Mouse (Mus musculus): ENCODE measurements around the gene Wdr95. TPM values are rescaled to one million over a fixed set of nuclear protein-coding genes. Genes with fewer than 3 reads are reported as not detected.

The Wdr95 gene
- polyA plus RNA-seq, 1 experiment from 2014 or later, result not detected

GRCm38 (mm10) chr5:149551179-149551578 is 22.7 kb downstream of the Wdr95 start:
- Histone ChIP-seq H3K9me3 (ENCODE audit: control insufficient read depth, low read length) (no peaks in the 10 kb centered on the region), H3K9ac (ENCODE audit: low read length) (no peak overlapping the region), H3K4me1 (ENCODE audit: control insufficient read depth, insufficient read depth, low read length) (no peaks in the 10 kb centered on the region), H3K27ac (replicated peaks; ENCODE audit: low read depth, low read length) (no peak overlapping the region), H3K36me3 (ENCODE audit: control insufficient read depth, insufficient read depth, low read length) (no peaks in the 10 kb centered on the region), H3K4me3 (ENCODE audit: low read depth, low read length) (no peak overlapping the region), H3K27me3 (ENCODE audit: control insufficient read depth, insufficient read depth, low read length) (no peaks in the 10 kb centered on the region), H3K4me2 (ENCODE audit: low read depth, severe bottlenecking) (no peak overlapping the region)
- 59% methylated on average over 10 of the region's 10 CpGs for WGBS
- no peak for ATAC-seq (ENCODE audit: insufficient number of reproducible peaks, low FRiP score, low TSS enrichment, low read depth)
- DNase-seq (ENCODE audit: low spot score), result no peak

GRCm38 (mm10) chr5:149552742-149553141 is 24.3 kb downstream of the Wdr95 start:
- no peak overlapping the region for H3K4me3 ChIP-seq (ENCODE audit: low read depth, low read length)
- no peak for ATAC-seq (ENCODE audit: insufficient number of reproducible peaks, low FRiP score, low TSS enrichment, low read depth)
- no peak overlapping the region for H3K27ac ChIP-seq (replicated peaks; ENCODE audit: low read depth, low read length)
- H3K27me3 ChIP-seq (ENCODE audit: control insufficient read depth, insufficient read depth, low read length), result no peaks in the 10 kb centered on the region
- no peak overlapping the region for H3K9ac ChIP-seq (ENCODE audit: low read length)
- no peaks in the 10 kb centered on the region for H3K9me3 ChIP-seq (ENCODE audit: control insufficient read depth, low read length)
- H3K4me1 ChIP-seq (ENCODE audit: control insufficient read depth, insufficient read depth, low read length), result no peaks in the 10 kb centered on the region
- DNase-seq (ENCODE audit: low spot score), result peak; percentile 44
- H3K4me2 ChIP-seq (ENCODE audit: low read depth, severe bottlenecking), result no peak overlapping the region
- no peaks in the 10 kb centered on the region for H3K36me3 ChIP-seq (ENCODE audit: control insufficient read depth, insufficient read depth, low read length)
- 44% methylated on average over 9 of the region's 9 CpGs for WGBS

- H3K4me1 ChIP-seq (ENCODE audit: control insufficient read depth, insufficient read depth, low read length), result no peaks in the 10 kb centered on the region
- H3K4me3 ChIP-seq (ENCODE audit: low read depth, low read length), result no peak overlapping the region
- ATAC-seq (ENCODE audit: insufficient number of reproducible peaks, low FRiP score, low TSS enrichment, low read depth), result no peak
- no peaks in the 10 kb centered on the region for H3K9me3 ChIP-seq (ENCODE audit: control insufficient read depth, low read length)
- no peak for DNase-seq (ENCODE audit: low spot score)
- WGBS, result 95% methylated on average over 11 of the region's 11 CpGs
- no peak overlapping the region for H3K9ac ChIP-seq (ENCODE audit: low read length)
- no peak overlapping the region for H3K4me2 ChIP-seq (ENCODE audit: low read depth, severe bottlenecking)
- H3K36me3 ChIP-seq (ENCODE audit: control insufficient read depth, insufficient read depth, low read length), result no peaks in the 10 kb centered on the region
- no peak overlapping the region for H3K27ac ChIP-seq (replicated peaks; ENCODE audit: low read depth, low read length)
- no peaks in the 10 kb centered on the region for H3K27me3 ChIP-seq (ENCODE audit: control insufficient read depth, insufficient read depth, low read length)
Measured at GRCm38 (mm10) chr5:149553373-149553772, 24.9 kb downstream of the Wdr95 start.

GRCm38 (mm10) chr5:149554397-149554796 is 25.9 kb downstream of the Wdr95 start:
- no peaks in the 10 kb centered on the region for H3K4me1 ChIP-seq (ENCODE audit: control insufficient read depth, insufficient read depth, low read length)
- H3K36me3 ChIP-seq (ENCODE audit: control insufficient read depth, insufficient read depth, low read length), result no peaks in the 10 kb centered on the region
- H3K4me3 ChIP-seq (ENCODE audit: low read depth, low read length), result no peak overlapping the region
- H3K27ac ChIP-seq (replicated peaks; ENCODE audit: low read depth, low read length), result no peak overlapping the region
- ATAC-seq (ENCODE audit: insufficient number of reproducible peaks, low FRiP score, low TSS enrichment, low read depth) (no peak), DNase-seq (ENCODE audit: low spot score) (no peak)
- H3K9ac ChIP-seq (ENCODE audit: low read length), result no peak overlapping the region
- no peaks in the 10 kb centered on the region for H3K9me3 ChIP-seq (ENCODE audit: control insufficient read depth, low read length)
- WGBS, result 85% methylated on average over 8 of the region's 8 CpGs
- H3K4me2 ChIP-seq (ENCODE audit: low read depth, severe bottlenecking), result no peak overlapping the region
- no peaks in the 10 kb centered on the region for H3K27me3 ChIP-seq (ENCODE audit: control insufficient read depth, insufficient read depth, low read length)

GRCm38 (mm10) chr5:149560903-149561588 is 32.6 kb downstream of the Wdr95 start:
- ATAC-seq (ENCODE audit: insufficient number of reproducible peaks, low FRiP score, low TSS enrichment, low read depth), result no peak
- 56% methylated on average over 11 of the region's 11 CpGs for WGBS
- no peak overlapping the region for H3K4me2 ChIP-seq (ENCODE audit: low read depth, severe bottlenecking)

GRCm38 (mm10) chr5:149566026-149566425 is 37.5 kb downstream of the Wdr95 start:
- Histone ChIP-seq H3K27me3 (ENCODE audit: control insufficient read depth, insufficient read depth, low read length) (no peaks in the 10 kb centered on the region), H3K4me2 (ENCODE audit: low read depth, severe bottlenecking) (no peak overlapping the region), H3K36me3 (ENCODE audit: control insufficient read depth, insufficient read depth, low read length) (no peaks in the 10 kb centered on the region), H3K4me3 (ENCODE audit: low read depth, low read length) (no peak overlapping the region), H3K4me1 (ENCODE audit: control insufficient read depth, insufficient read depth, low read length) (0 out of 2 replicates have a peak, but pooled peaks cover 7% of the 10 kb centered on the region), H3K9ac (ENCODE audit: low read length) (0 out of 2 replicates have a peak overlapping the region, but pooled peaks have one; percentile 7), H3K27ac (replicated peaks; ENCODE audit: low read depth, low read length) (no peak overlapping the region), H3K9me3 (ENCODE audit: control insufficient read depth, low read length) (no peaks in the 10 kb centered on the region)
- ATAC-seq (ENCODE audit: insufficient number of reproducible peaks, low FRiP score, low TSS enrichment, low read depth), result no peak
- DNase-seq (ENCODE audit: low spot score), result no peak
- WGBS, result 44% methylated on average over 11 of the region's 11 CpGs

More at GRCm38 (mm10) chr5:149560903-149561588, 32.6 kb downstream of the Wdr95 start:
- Histone ChIP-seq H3K4me3 (ENCODE audit: low read depth, low read length) (no peak overlapping the region), H3K36me3 (ENCODE audit: control insufficient read depth, insufficient read depth, low read length) (no peaks in the 10 kb centered on the region), H3K9me3 (ENCODE audit: control insufficient read depth, low read length) (no peaks in the 10 kb centered on the region), H3K9ac (ENCODE audit: low read length) (no peak overlapping the region), H3K4me1 (ENCODE audit: control insufficient read depth, insufficient read depth, low read length) (0 out of 2 replicates have a peak, but pooled peaks cover 4% of the 10 kb centered on the region), H3K27ac (replicated peaks; ENCODE audit: low read depth, low read length) (no peak overlapping the region), H3K27me3 (ENCODE audit: control insufficient read depth, insufficient read depth, low read length) (no peaks in the 10 kb centered on the region)
- DNase-seq (ENCODE audit: low spot score), result no peak

GRCm38 (mm10) chr5:149566957-149567356 is 38.5 kb downstream of the Wdr95 start:
- ATAC-seq (ENCODE audit: insufficient number of reproducible peaks, low FRiP score, low TSS enrichment, low read depth) (no peak), DNase-seq (ENCODE audit: low spot score) (no peak)
- Histone ChIP-seq H3K36me3 (ENCODE audit: control insufficient read depth, insufficient read depth, low read length) (no peaks in the 10 kb centered on the region), H3K27ac (replicated peaks; ENCODE audit: low read depth, low read length) (no peak overlapping the region), H3K27me3 (ENCODE audit: control insufficient read depth, insufficient read depth, low read length) (no peaks in the 10 kb centered on the region), H3K4me3 (ENCODE audit: low read depth, low read length) (no peak overlapping the region), H3K9ac (ENCODE audit: low read length) (no peak overlapping the region), H3K4me1 (ENCODE audit: control insufficient read depth, insufficient read depth, low read length) (0 out of 2 replicates have a peak, but pooled peaks cover 7% of the 10 kb centered on the region), H3K4me2 (ENCODE audit: low read depth, severe bottlenecking) (no peak overlapping the region), H3K9me3 (ENCODE audit: control insufficient read depth, low read length) (no peaks in the 10 kb centered on the region)
- 83% methylated on average over 5 of the region's 5 CpGs for WGBS

GRCm38 (mm10) chr5:149568993-149569392 is 40.5 kb downstream of the Wdr95 start:
- DNase-seq (ENCODE audit: low spot score), result no peak

More at GRCm38 (mm10) chr5:149568993-149569392, 40.5 kb downstream of the Wdr95 start:
- no peaks in the 10 kb centered on the region for H3K9me3 ChIP-seq (ENCODE audit: control insufficient read depth, low read length)
- no peak overlapping the region for H3K27ac ChIP-seq (replicated peaks; ENCODE audit: low read depth, low read length)
- ATAC-seq (ENCODE audit: insufficient number of reproducible peaks, low FRiP score, low TSS enrichment, low read depth), result no peak
- no peak overlapping the region for H3K4me3 ChIP-seq (ENCODE audit: low read depth, low read length)
- no peak overlapping the region for H3K9ac ChIP-seq (ENCODE audit: low read length)
- H3K4me2 ChIP-seq (ENCODE audit: low read depth, severe bottlenecking), result no peak overlapping the region
- no peaks in the 10 kb centered on the region for H3K27me3 ChIP-seq (ENCODE audit: control insufficient read depth, insufficient read depth, low read length)
- H3K36me3 ChIP-seq (ENCODE audit: control insufficient read depth, insufficient read depth, low read length), result no peaks in the 10 kb centered on the region
- WGBS, result 88% methylated on average over 13 of the region's 13 CpGs
- 0 out of 2 replicates have a peak, but pooled peaks cover 4% of the 10 kb centered on the region for H3K4me1 ChIP-seq (ENCODE audit: control insufficient read depth, insufficient read depth, low read length)

All from limb, embryonic 11.5 days (tissue).